Mouse (Mus musculus): Measurements from ENCODE around the gene Oas1a. TPM values are rescaled to one million over a fixed set of nuclear protein-coding genes. Genes with fewer than 3 reads are reported as not detected.
"Not testable (repeated sequence)": the region's sequence is repeated elsewhere in the genome, so short reads cannot be mapped to it uniquely, and the experiment has no call there.

Oas1a gene
- 0.40 and 0.53 TPM in 2 replicates for polyA plus RNA-seq (2015; fragmentation: Nextera tagmentation; extraction: Ambion mirVana)

GRCm38 (mm10) chr5:120906791-120907733 lies at the start of gene Oas1a:
TSS of gene Oas1a (minus strand) at chr5:120907521.
- H3K4me2 ChIP-seq (ENCODE audit: low read length); H3K9ac ChIP-seq (replicated peaks; ENCODE audit: low read depth, low read length); H3K9me3 ChIP-seq (ENCODE audit: control insufficient read depth, low read length); ATAC-seq; H3K4me1 ChIP-seq (replicated peaks; ENCODE audit: control insufficient read depth, insufficient read depth, low read length); H3K4me3 ChIP-seq (replicated peaks; ENCODE audit: low read length); H3K27ac ChIP-seq (ENCODE audit: low read length); H3K27me3 ChIP-seq (replicated peaks; ENCODE audit: control insufficient read depth, insufficient read depth, low read length); H3K36me3 ChIP-seq (ENCODE audit: control insufficient read depth, insufficient read depth): not testable (repeated sequence)
- WGBS: 39% methylated on average over 8 of the region's 12 CpGs

GRCm38 (mm10) chr5:120953974-120954373 lies 46.7 kb upstream of the Oas1a start:
- 0 out of 2 replicates have a peak, but pooled peaks have one; percentile 20 for ATAC-seq
- H3K4me3 ChIP-seq (replicated peaks; ENCODE audit: low read length): no peak overlapping the region
- H3K27ac ChIP-seq (ENCODE audit: low read length): no peak overlapping the region
- H3K36me3 ChIP-seq (ENCODE audit: control insufficient read depth, insufficient read depth): no peaks in the 10 kb centered on the region
- no peak overlapping the region for H3K4me2 ChIP-seq (ENCODE audit: low read length)
- H3K9me3 ChIP-seq (ENCODE audit: control insufficient read depth, low read length): 0 out of 2 replicates have a peak, but pooled peaks cover 3% of the 10 kb centered on the region
- H3K4me1 ChIP-seq (replicated peaks; ENCODE audit: control insufficient read depth, insufficient read depth, low read length): no peaks in the 10 kb centered on the region
- H3K9ac ChIP-seq (replicated peaks; ENCODE audit: low read depth, low read length): no peak overlapping the region
- WGBS: 19% methylated on average over 5 of the region's 5 CpGs
- no peaks in the 10 kb centered on the region for H3K27me3 ChIP-seq (replicated peaks; ENCODE audit: control insufficient read depth, insufficient read depth, low read length)

- Histone ChIP-seq H3K4me2 (ENCODE audit: low read length) (no peak overlapping the region), H3K27me3 (replicated peaks; ENCODE audit: control insufficient read depth, insufficient read depth, low read length) (no peaks in the 10 kb centered on the region), H3K9ac (replicated peaks; ENCODE audit: low read depth, low read length) (no peak overlapping the region), H3K36me3 (ENCODE audit: control insufficient read depth, insufficient read depth) (no peaks in the 10 kb centered on the region), H3K27ac (ENCODE audit: low read length) (no peak overlapping the region), H3K9me3 (ENCODE audit: control insufficient read depth, low read length) (no peaks in the 10 kb centered on the region), H3K4me1 (replicated peaks; ENCODE audit: control insufficient read depth, insufficient read depth, low read length) (no peaks in the 10 kb centered on the region), H3K4me3 (replicated peaks; ENCODE audit: low read length) (no peak overlapping the region)
- ATAC-seq: no peak
- WGBS: 71% methylated on average over 10 of the region's 10 CpGs
Measured at GRCm38 (mm10) chr5:120952242-120952770, 45.0 kb upstream of the Oas1a start.

- H3K4me1 ChIP-seq (replicated peaks; ENCODE audit: control insufficient read depth, insufficient read depth, low read length): no peaks in the 10 kb centered on the region
Measured at GRCm38 (mm10) chr5:120942076-120942475, 34.8 kb upstream of the Oas1a start.

GRCm38 (mm10) chr5:120938586-120938985 lies 31.3 kb upstream of the Oas1a start:
- H3K4me3 ChIP-seq (replicated peaks; ENCODE audit: low read length): no peak overlapping the region
- H3K9me3 ChIP-seq (ENCODE audit: control insufficient read depth, low read length): no peaks in the 10 kb centered on the region
- H3K4me1 ChIP-seq (replicated peaks; ENCODE audit: control insufficient read depth, insufficient read depth, low read length): no peaks in the 10 kb centered on the region
- H3K27ac ChIP-seq (ENCODE audit: low read length): no peak overlapping the region
- no peak for ATAC-seq
- no peaks in the 10 kb centered on the region for H3K36me3 ChIP-seq (ENCODE audit: control insufficient read depth, insufficient read depth)
- H3K9ac ChIP-seq (replicated peaks; ENCODE audit: low read depth, low read length): no peak overlapping the region
- H3K27me3 ChIP-seq (replicated peaks; ENCODE audit: control insufficient read depth, insufficient read depth, low read length): no peaks in the 10 kb centered on the region
- no peak overlapping the region for H3K4me2 ChIP-seq (ENCODE audit: low read length)
- 45% methylated on average over 8 of the region's 8 CpGs for WGBS

More at GRCm38 (mm10) chr5:120942076-120942475, 34.8 kb upstream of the Oas1a start:
- ATAC-seq: no peak
- no peaks in the 10 kb centered on the region for H3K36me3 ChIP-seq (ENCODE audit: control insufficient read depth, insufficient read depth)
- no peak overlapping the region for H3K4me3 ChIP-seq (replicated peaks; ENCODE audit: low read length)
- H3K9me3 ChIP-seq (ENCODE audit: control insufficient read depth, low read length): no peaks in the 10 kb centered on the region
- no peaks in the 10 kb centered on the region for H3K27me3 ChIP-seq (replicated peaks; ENCODE audit: control insufficient read depth, insufficient read depth, low read length)
- H3K9ac ChIP-seq (replicated peaks; ENCODE audit: low read depth, low read length): no peak overlapping the region
- WGBS: 69% methylated on average over 10 of the region's 10 CpGs
- H3K27ac ChIP-seq (ENCODE audit: low read length): no peak overlapping the region
- H3K4me2 ChIP-seq (ENCODE audit: low read length): no peak overlapping the region

GRCm38 (mm10) chr5:120937841-120938240 lies 30.5 kb upstream of the Oas1a start:
- no peaks in the 10 kb centered on the region for H3K9me3 ChIP-seq (ENCODE audit: control insufficient read depth, low read length)

GRCm38 (mm10) chr5:120933966-120934365 lies 26.6 kb upstream of the Oas1a start:
- Histone ChIP-seq H3K27ac (ENCODE audit: low read length) (no peak overlapping the region), H3K4me2 (ENCODE audit: low read length) (no peak overlapping the region), H3K36me3 (ENCODE audit: control insufficient read depth, insufficient read depth) (no peaks in the 10 kb centered on the region), H3K27me3 (replicated peaks; ENCODE audit: control insufficient read depth, insufficient read depth, low read length) (no peaks in the 10 kb centered on the region), H3K4me1 (replicated peaks; ENCODE audit: control insufficient read depth, insufficient read depth, low read length) (no peaks in the 10 kb centered on the region), H3K9me3 (ENCODE audit: control insufficient read depth, low read length) (no peaks in the 10 kb centered on the region), H3K4me3 (replicated peaks; ENCODE audit: low read length) (no peak overlapping the region), H3K9ac (replicated peaks; ENCODE audit: low read depth, low read length) (no peak overlapping the region)
- WGBS: 18% methylated on average over 5 of the region's 5 CpGs
- ATAC-seq: no peak

More at GRCm38 (mm10) chr5:120937841-120938240, 30.5 kb upstream of the Oas1a start:
- no peaks in the 10 kb centered on the region for H3K4me1 ChIP-seq (replicated peaks; ENCODE audit: control insufficient read depth, insufficient read depth, low read length)
- H3K4me3 ChIP-seq (replicated peaks; ENCODE audit: low read length): no peak overlapping the region
- H3K27me3 ChIP-seq (replicated peaks; ENCODE audit: control insufficient read depth, insufficient read depth, low read length): no peaks in the 10 kb centered on the region
- no peak overlapping the region for H3K27ac ChIP-seq (ENCODE audit: low read length)
- H3K36me3 ChIP-seq (ENCODE audit: control insufficient read depth, insufficient read depth): no peaks in the 10 kb centered on the region
- no peak for ATAC-seq
- H3K9ac ChIP-seq (replicated peaks; ENCODE audit: low read depth, low read length): no peak overlapping the region
- 86% methylated on average over 4 of the region's 4 CpGs for WGBS
- H3K4me2 ChIP-seq (ENCODE audit: low read length): no peak overlapping the region

GRCm38 (mm10) chr5:120927036-120927435 lies 19.7 kb upstream of the Oas1a start:
- 6% methylated on average over 1 of the region's 1 CpGs for WGBS
- no peak overlapping the region for H3K4me2 ChIP-seq (ENCODE audit: low read length)
- H3K9me3 ChIP-seq (ENCODE audit: control insufficient read depth, low read length): no peaks in the 10 kb centered on the region
- no peaks in the 10 kb centered on the region for H3K36me3 ChIP-seq (ENCODE audit: control insufficient read depth, insufficient read depth)
- no peak overlapping the region for H3K27ac ChIP-seq (ENCODE audit: low read length)
- H3K4me1 ChIP-seq (replicated peaks; ENCODE audit: control insufficient read depth, insufficient read depth, low read length): no peaks in the 10 kb centered on the region
- no peak overlapping the region for H3K9ac ChIP-seq (replicated peaks; ENCODE audit: low read depth, low read length)
- ATAC-seq: no peak
- no peak overlapping the region for H3K4me3 ChIP-seq (replicated peaks; ENCODE audit: low read length)
- no peaks in the 10 kb centered on the region for H3K27me3 ChIP-seq (replicated peaks; ENCODE audit: control insufficient read depth, insufficient read depth, low read length)

GRCm38 (mm10) chr5:120926311-120926710 lies 19.0 kb upstream of the Oas1a start:
- 88% methylated on average over 2 of the region's 2 CpGs for WGBS
- not testable (repeated sequence) for H3K36me3 ChIP-seq (ENCODE audit: control insufficient read depth, insufficient read depth)

More at GRCm38 (mm10) chr5:120926311-120926710, 19.0 kb upstream of the Oas1a start:
- H3K4me1 ChIP-seq (replicated peaks; ENCODE audit: control insufficient read depth, insufficient read depth, low read length); H3K4me3 ChIP-seq (replicated peaks; ENCODE audit: low read length); H3K4me2 ChIP-seq (ENCODE audit: low read length); H3K9ac ChIP-seq (replicated peaks; ENCODE audit: low read depth, low read length); H3K27ac ChIP-seq (ENCODE audit: low read length); H3K27me3 ChIP-seq (replicated peaks; ENCODE audit: control insufficient read depth, insufficient read depth, low read length); ATAC-seq; H3K9me3 ChIP-seq (ENCODE audit: control insufficient read depth, low read length): not testable (repeated sequence)

Data from forebrain, embryonic 16.5 days (tissue).